Mouse (Mus musculus) G1E (cell line): ENCODE data around the gene Rhot1. TPM values are rescaled to one million over a fixed set of nuclear protein-coding genes. Genes with fewer than 3 reads are reported as not detected.

ENCODE experiments used
- ATAC-seq: 2 replicates; pipeline ENCODE4 v1.8.0; 2016; ENCODE audit warnings: mild to moderate bottlenecking; ENCODE audit not compliant: insufficient number of reproducible peaks, poor library complexity, low FRiP score, severe bottlenecking; ENCODE audit errors: extremely low read depth
- DNase-seq: peaks from one replicate; pipeline ENCODE4 v3.0.0; 2012; ENCODE audit warnings: low spot score
- H3K27me3 ChIP-seq: 2 replicates; pipeline ENCODE4 v1.6.1; 2012; ENCODE audit warnings: mild to moderate bottlenecking, low read length, inconsistent platforms; ENCODE audit not compliant: insufficient read depth
- H3K36me3 ChIP-seq: replicated peaks from 2 replicates; pipeline ENCODE3; 2012; ENCODE audit warnings: mild to moderate bottlenecking, inconsistent platforms
- H3K4me1 ChIP-seq: 2 replicates; pipeline ENCODE4 v1.6.1; 2012; ENCODE audit warnings: low read depth, low read length, inconsistent platforms, mixed read lengths; ENCODE audit not compliant: insufficient read depth
- H3K4me3 ChIP-seq: 2 replicates; pipeline ENCODE4 v1.5.1; 2012; ENCODE audit warnings: low read depth, mild to moderate bottlenecking, inconsistent platforms, low read length, moderate library complexity, mixed read lengths
- H3K9me3 ChIP-seq: replicated peaks from 2 replicates; pipeline ENCODE4 v1.6.1; 2012; ENCODE audit warnings: inconsistent platforms
- CTCF ChIP-seq: IDR thresholded peaks from 2 replicates; pipeline ENCODE4 v1.5.1; 2012; ENCODE audit warnings: low read depth, low read length, inconsistent platforms, mixed read lengths
- GATA1 ChIP-seq: IDR thresholded peaks from 2 replicates; pipeline ENCODE4 v1.6.1; 2012; ENCODE audit warnings: borderline replicate concordance, low read length, inconsistent platforms, mixed read lengths
- GATA2 ChIP-seq: IDR thresholded peaks from 2 replicates; pipeline ENCODE4 v1.6.1; 2012; ENCODE audit warnings: low read depth, low read length, inconsistent platforms, borderline replicate concordance
- POLR2AphosphoS5 ChIP-seq: IDR thresholded peaks from 2 replicates; pipeline ENCODE4 v1.6.1; 2012; ENCODE audit warnings: low read depth, low read length, inconsistent platforms; ENCODE audit not compliant: insufficient replicate concordance
- TAL1 ChIP-seq: conservative IDR thresholded peaks from 2 replicates; pipeline ENCODE4 v1.6.1; 2012; ENCODE audit warnings: low read depth, low read length, inconsistent platforms, mixed read lengths
- polyA plus RNA-seq: library from polyadenylated mRNA; stranded (reverse); fragments of >175 nt; gene quantifications from 2 replicates; pipeline ENCODE4 v1.2.3, GENCODE M21; 2012
- total RNA-seq, 2 experiments: library from RNA; stranded (forward) in 1 of 2; stranded (reverse) in 1 of 2; fragments of 200-1000 nt in 1 of 2; fragments of >200 nt in 1 of 2; fragmentation: Nextera tagmentation in 1 of 2; gene quantifications; 2 replicates each; pipeline ENCODE4 v1.2.3; 2014 to 2017

Rhot1 gene
- total and polyA plus RNA-seq, 3 experiments = 5.3 to 80.3 (median 64.8) TPM

DNA sequence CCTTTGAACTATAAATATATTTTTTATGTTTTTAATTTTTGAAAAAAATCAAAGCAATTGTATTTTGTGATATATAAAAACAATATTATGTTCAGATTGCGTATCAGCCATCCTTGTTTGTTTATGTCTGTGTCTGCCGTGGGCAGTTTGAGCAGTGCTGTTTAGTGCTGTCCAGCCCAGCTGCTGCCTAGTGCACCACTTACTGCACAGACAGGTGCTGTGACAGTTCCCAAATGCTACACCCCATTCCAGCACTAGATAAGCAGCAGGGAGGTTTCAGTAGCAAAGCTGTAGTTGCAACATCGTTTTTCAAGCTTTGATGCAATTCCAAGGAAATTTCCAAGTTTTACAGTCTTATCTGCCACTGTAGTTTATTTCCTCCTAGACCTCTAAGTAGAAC lies 28.5 kb downstream of the Rhot1 start:
- DNase-seq (no peak), ATAC-seq (no peak)
- peaks cover 71% of the 10 kb centered on the region for H3K36me3 ChIP-seq
- no peaks in the 10 kb centered on the region for H3K4me1 ChIP-seq
- H3K9me3 ChIP-seq = no peaks in the 10 kb centered on the region
- H3K27me3 ChIP-seq = no peaks in the 10 kb centered on the region
- no peak overlapping the region for H3K4me3 ChIP-seq
- TF ChIP-seq GATA2 = no peak
- TF ChIP-seq TAL1 = no peak
- TF ChIP-seq GATA1 = no peak
- TF ChIP-seq POLR2AphosphoS5 = no peak

DNA sequence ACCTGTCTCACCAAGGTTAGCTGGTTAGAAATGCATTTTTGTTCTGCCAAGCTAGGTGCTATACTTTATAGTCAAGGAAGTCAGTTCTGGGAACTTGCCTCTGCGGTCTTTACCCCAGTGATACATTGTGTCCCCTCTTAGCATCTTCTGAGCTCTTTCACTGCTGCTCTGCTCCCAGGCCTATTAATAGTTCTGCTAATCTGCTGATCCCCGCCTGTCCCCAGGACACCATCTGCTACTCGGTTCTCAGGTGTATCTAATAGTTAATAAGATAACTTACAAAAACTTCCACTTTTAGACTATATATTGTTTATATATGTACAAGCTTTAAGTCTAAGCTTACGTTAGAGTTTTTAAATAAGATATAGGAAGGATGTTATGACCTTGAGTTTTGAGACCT lies 29.5 kb downstream of the Rhot1 start:
- Histone ChIP-seq H3K4me3 (no peak overlapping the region), H3K4me1 (no peaks in the 10 kb centered on the region), H3K36me3 (peaks cover 71% of the 10 kb centered on the region), H3K27me3 (no peaks in the 10 kb centered on the region), H3K9me3 (no peaks in the 10 kb centered on the region)
- no peak for TF ChIP-seq GATA1
- no peak for TF ChIP-seq POLR2AphosphoS5
- TF ChIP-seq TAL1 = no peak
- no peak for TF ChIP-seq CTCF
- no peak for DNase-seq
- no peak for ATAC-seq

- Histone ChIP-seq H3K36me3 (peaks cover 92% of the 10 kb centered on the region), H3K27me3 (no peaks in the 10 kb centered on the region), H3K4me3 (no peak overlapping the region), H3K4me1 (no peaks in the 10 kb centered on the region), H3K9me3 (no peaks in the 10 kb centered on the region)
- TF ChIP-seq TAL1 (no peak), CTCF (no peak), GATA1 (no peak), POLR2AphosphoS5 (no peak), GATA2 (no peak)
- DNase-seq = no peak
- ATAC-seq = no peak
Observed at GRCm38 (mm10) chr11:80247026-80247425, 38.2 kb downstream of the Rhot1 start.

DNA sequence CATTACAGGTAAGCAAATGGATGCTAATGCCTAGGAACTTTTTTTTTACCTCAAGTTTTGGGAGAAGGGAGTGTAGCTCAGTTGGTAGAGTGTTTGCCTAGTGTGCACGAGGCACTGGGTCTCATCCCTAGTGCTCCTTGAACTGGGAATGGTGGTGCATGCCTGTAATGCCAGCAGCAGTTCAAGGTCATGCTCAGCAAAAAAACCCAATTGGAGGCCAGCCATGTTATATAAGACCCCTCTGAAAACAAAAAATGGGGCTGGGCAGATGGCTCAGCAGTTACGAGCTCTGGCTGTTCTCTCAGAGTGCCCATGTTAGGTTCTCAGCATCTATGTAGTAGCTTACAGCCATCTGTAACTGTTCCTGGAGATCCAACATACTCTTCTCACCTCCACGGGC lies 39.7 kb downstream of the Rhot1 start:
- no peak for DNase-seq
- H3K36me3 ChIP-seq = peaks cover 85% of the 10 kb centered on the region

GRCm38 (mm10) chr11:80264137-80264536 lies 55.3 kb downstream of the Rhot1 start:
- DNase-seq (no peak), ATAC-seq (no peak)
- H3K36me3 ChIP-seq = peaks cover 82% of the 10 kb centered on the region
- TF ChIP-seq CTCF = no peak
- TF ChIP-seq GATA1 = no peak
- TF ChIP-seq TAL1 = no peak
- no peak for TF ChIP-seq GATA2
- TF ChIP-seq POLR2AphosphoS5 = no peak
- no peaks in the 10 kb centered on the region for H3K27me3 ChIP-seq
- H3K9me3 ChIP-seq = no peaks in the 10 kb centered on the region
- no peaks in the 10 kb centered on the region for H3K4me1 ChIP-seq
- no peak overlapping the region for H3K4me3 ChIP-seq

More for the DNA sequence above, 39.7 kb downstream of the Rhot1 start:
- TF ChIP-seq POLR2AphosphoS5 (no peak), CTCF (no peak), GATA2 (no peak), GATA1 (no peak), TAL1 (no peak)
- H3K27me3 ChIP-seq = no peaks in the 10 kb centered on the region
- no peak for ATAC-seq
- no peaks in the 10 kb centered on the region for H3K9me3 ChIP-seq
- H3K4me1 ChIP-seq = no peaks in the 10 kb centered on the region
- H3K4me3 ChIP-seq = no peak overlapping the region

DNA sequence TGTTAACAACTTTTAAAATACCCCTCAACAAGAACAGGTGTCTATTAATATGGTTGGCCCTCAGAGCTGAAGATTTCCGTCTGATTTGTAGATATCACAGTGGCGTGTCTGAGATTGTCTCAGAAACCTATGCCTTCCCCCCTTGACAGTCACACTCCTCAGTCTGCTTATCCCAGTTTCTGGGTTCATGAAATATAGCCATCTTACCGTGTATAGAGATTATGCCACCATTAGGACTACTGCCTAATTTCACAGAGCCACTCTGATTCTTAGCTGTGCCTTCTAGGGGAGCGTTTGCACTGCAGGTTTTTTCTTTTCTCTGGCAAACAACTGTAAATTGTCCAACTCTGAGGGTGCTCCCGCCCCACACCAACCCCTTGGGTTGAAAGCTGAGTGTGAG lies 62.3 kb downstream of the Rhot1 start:
- DNase-seq (no peak), ATAC-seq (no peak)
- peaks cover 28% of the 10 kb centered on the region for H3K36me3 ChIP-seq
- H3K27me3 ChIP-seq = no peaks in the 10 kb centered on the region
- no peak overlapping the region for H3K4me3 ChIP-seq
- H3K9me3 ChIP-seq = 0 out of 2 replicates have a peak, but pooled peaks cover 2% of the 10 kb centered on the region
- no peaks in the 10 kb centered on the region for H3K4me1 ChIP-seq
- TF ChIP-seq TAL1 (no peak), CTCF (no peak), GATA2 (no peak), POLR2AphosphoS5 (no peak), GATA1 (no peak)

- Histone ChIP-seq H3K4me1 (no peaks in the 10 kb centered on the region), H3K36me3 (no peaks in the 10 kb centered on the region), H3K4me3 (no peak overlapping the region), H3K9me3 (0 out of 2 replicates have a peak, but pooled peaks cover 2% of the 10 kb centered on the region), H3K27me3 (no peaks in the 10 kb centered on the region)
- ATAC-seq (no peak), DNase-seq (no peak)
- no peak for TF ChIP-seq CTCF
- no peak for TF ChIP-seq GATA2
- TF ChIP-seq TAL1 = no peak
- TF ChIP-seq GATA1 = no peak
- TF ChIP-seq POLR2AphosphoS5 = no peak
Observed at GRCm38 (mm10) chr11:80275011-80275410, 66.2 kb downstream of the Rhot1 start.
